Mouse (Mus musculus) cerebellum, postnatal 10 days (tissue): ENCODE measurements around the gene Rps18.
"Not testable (repeated sequence)": the region's sequence is repeated elsewhere in the genome, so short reads cannot be mapped to it uniquely, and the experiment has no call there.

ENCODE experiments used
- DNase-seq, 2 experiments: peaks; one replicate each; pipeline ENCODE4 v3.0.0; 2021; ENCODE audit warnings: mixed read lengths in 2 of 2

Rps18 gene

DNA sequence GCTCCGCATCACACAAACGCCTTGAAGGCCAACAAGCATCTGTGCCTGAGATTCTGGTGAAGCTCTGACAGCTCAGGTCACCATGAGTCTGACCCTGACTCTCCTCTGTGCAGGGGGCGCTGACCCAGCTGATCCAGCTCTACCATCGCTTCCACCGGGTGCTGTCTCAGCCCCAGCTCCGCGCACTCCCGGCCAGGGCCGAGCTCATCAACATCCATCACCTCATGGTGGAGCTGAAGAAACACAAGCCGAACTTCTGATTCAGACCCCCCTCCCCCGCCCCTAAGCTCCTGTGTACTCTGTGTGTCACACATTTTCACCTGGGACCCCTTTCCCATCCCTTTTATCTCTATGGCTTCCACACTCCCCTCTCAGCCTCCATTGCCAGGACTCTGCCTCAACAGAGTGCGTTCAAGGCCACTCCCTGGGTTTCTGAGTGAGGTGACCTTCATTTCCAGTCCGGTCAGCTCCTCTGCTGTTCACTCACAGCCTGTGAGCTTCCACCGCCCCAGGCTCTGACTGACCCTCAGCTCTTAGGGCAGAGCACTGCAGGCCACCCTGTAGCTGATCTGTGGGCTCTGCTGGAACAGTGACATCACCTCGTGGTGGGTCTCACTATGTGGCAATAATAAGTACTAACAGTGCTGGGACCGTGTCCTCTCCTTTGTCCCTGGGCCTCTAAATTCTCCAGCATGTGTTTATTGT lies 10.2 kb upstream of the Rps18 start:
- DNase-seq, result no peak

DNA sequence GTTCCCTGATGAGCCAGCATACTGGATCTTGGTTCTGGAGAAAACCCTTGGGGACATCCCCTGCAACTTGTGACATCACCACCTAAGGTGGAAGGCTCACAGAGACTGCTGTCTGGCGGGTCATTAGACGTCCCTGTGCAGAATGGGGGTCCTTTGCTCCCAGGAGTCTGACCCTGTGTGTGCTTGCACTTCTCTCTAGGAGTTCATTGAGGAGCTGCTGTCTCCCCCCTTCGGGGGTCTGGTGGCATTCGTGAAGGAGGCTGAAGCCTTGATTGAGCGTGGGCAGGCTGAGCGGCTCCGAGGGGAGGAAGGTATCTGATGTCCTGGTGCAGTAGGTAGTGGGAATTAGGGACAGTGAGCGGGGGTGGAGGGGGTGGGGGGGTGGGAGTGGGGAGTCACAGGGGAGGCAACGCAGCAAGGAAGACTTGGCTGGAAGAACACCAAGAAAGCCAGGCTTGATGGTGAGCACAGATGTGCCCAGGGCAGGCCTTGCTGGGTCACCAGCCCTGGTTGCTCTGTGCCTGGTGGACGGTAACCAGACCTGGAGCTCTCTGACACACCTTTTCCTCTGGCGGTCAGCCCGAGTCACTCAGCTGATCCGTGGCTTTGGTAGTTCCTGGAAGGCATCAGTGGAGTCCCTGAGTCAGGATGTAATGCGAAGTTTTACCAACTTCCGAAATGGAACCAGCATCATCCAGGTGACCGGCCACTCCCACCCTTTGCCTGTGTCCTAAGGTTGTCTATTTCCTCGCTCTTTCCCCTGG lies 9.5 kb upstream of the Rps18 start:
- no peak for DNase-seq

DNA sequence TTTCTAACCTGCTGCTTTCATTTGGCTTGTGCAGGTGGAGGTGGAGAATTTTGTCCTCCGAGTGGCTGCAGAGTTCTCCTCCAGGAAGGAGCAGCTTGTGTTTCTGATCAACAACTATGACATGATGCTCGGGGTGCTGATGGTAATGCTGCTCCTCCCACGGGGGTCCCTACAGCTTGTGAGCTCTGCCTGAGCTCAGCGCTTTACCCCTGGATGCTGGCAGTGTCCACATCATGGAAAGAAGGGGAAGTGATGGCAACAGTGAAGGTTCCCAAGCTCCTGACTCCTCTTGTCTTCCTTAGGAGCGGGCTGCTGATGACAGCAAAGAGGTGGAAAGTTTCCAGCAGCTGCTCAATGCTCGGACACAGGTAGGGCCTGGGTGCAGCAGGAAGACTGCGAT lies 7.1 kb upstream of the Rps18 start:
- no peak for DNase-seq

DNA sequence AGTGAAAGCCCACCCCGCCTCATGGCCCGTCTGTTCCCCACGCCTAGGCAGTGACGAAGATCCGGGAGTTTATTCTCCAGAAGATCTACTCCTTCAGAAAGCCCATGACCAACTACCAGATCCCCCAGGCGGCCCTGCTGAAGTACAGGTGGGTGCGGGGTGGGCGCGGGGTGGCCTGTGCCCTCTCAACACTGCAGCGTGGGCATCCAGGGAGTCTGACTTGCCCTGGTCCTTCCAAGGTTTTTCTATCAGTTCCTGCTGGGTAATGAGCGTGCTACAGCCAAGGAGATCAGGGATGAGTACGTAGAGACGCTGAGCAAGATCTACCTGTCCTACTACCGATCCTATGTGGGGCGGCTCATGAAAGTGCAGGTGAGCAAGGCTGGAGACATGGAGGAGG lies 4.1 kb upstream of the Rps18 start:
- DNase-seq, result no peak

DNA sequence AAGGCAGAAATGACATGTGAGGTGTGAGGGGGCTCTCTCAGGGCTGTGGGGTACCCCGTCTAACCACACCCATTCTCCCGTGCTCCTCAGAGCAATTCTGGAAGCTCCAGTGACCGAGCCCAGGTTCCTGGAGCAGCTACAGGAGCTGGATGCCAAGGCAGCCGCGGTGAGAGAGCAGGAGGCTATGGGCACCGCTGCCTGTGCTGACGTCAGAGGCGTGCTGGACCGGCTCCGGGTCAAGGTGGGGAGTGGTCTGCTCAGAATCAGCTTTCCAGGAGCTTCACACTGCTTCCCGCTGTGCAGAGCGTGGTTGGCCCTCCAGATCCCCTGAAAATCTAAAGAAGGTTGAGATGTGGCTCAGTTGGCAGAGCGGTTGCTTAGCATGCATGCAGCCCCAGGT lies 3.3 kb upstream of the Rps18 start:
- no peak for DNase-seq

DNA sequence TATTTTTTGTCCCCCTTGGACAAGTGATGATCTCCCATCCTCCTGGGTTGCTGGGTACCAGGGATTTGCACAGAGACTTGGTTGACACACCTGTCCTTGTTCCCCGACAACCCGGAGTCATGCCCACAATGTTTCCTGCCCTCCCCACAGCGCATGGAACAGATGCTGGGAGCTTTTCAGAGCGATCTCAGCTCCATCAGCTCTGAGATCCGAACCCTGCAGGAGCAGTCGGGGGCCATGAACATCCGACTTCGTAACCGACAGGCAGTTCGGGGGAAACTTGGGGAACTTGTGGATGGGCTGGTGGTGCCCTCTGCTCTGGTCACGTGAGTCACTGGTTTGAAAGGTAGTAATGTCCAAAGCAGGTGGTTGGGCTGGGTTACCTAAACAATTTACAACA lies 2.6 kb upstream of the Rps18 start:
- no peak for DNase-seq

DNA sequence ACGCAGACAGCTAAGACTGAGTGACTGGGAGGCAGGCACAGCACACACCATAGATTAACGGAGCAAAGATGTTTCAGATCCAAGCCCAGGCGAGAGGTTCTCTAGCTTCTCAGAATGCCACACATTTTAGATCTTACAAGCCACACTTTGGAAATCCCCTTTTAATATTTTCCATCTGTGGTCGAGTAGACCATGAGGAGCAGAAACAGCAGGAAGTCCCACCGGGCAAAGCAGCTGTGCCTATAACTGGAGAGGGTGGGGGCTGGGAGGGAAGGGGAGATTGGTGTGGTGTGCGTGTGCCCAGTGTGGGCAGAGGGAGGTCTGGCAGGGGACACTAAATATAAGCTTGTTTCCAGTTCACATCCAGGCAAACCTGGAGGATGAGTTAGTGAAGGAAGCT lies 1.7 kb upstream of the Rps18 start:
- DNase-seq, result no peak

DNA sequence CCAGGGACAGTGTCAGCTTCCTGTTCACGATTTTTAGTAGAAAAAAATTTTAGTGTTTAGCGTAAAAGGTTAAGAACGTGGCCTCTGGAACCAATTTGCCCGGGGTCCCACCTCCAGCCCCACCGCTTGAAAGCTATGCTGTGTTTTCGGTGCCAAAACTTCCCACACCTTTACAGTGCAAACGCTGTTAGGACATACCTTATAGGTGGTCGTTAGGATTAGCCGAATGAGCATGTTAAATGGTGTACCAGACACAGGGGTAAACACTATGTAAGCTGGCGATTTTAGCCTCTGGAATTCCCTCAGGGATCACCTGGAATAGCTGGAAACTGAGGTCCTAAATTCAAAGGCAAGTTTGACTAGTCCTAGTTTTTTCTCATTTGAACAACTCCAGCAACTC lies 535 bp upstream of the Rps18 start:
- DNase-seq, result no peak

DNA sequence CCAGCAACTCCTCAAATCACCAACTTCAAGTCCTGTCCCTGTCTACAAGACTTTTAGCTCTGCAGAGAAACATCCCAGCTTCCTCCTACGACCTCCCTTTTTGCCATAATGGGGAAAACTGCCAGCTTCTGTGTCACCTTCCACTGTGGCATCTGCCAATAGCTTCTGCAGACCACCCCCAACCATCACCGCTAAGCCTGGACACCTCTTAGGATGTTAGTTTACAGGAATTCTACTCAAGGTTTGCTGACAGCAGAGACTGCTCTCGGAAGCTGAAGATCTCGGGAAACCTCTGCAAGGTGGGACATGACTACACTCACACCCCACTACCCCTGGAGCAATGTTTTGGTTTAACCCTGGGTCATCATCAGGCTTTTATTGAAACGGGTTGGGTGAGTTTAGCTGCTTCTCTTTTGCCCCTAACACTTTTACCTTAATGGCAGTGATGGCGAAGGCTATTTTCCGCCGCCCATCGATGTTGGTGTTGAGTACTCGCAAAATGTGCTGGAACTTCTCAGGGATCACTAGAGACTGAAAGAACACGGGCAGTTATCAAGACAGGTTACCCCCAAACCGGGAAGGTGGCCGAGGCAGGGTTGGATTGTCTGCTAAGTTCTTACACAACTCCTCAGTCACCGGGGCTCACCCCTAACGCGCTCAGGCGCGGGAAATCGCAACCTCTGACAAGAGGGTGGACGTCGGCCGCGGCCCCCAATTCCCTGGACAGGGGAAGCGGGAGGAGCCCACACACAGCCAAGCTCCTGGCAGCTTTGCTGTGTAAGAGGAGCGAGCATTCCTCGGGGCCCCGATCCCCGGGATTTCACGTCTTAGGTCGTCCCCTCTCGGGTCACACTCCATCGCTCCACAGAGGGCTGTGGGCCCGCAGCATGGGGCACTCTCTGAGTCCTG lies 901 bp downstream of the Rps18 start:
- DNase-seq, result no peak

DNA sequence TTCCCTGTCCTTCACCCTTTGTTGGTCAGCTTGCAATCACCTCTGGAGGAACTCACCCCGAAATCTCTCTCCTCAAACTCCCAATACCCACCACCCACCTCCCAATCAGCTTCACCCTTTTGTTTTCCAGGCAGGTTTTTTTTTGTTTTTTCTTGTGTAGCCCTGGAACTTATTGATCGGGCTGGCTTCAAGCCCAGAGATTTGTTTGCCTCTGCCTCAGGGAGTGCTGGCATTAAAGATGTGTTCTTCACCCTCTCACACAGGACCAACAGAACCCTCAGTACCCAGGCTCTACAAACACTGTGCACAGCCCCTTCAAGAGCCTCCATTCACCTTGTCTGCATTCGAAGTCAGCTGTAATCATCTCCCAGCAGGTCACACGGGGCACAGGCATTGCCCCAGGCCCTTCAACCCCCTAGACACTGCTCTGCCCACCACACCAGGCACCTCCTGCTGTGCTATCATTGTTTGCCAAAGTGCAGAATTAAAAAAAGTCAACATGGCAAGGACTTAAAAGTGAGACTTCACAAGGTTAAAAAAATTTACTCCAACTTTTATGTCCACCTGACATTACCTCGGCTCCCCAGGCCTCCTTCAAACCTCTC lies 1.7 kb downstream of the Rps18 start:
- no peak for DNase-seq

DNA sequence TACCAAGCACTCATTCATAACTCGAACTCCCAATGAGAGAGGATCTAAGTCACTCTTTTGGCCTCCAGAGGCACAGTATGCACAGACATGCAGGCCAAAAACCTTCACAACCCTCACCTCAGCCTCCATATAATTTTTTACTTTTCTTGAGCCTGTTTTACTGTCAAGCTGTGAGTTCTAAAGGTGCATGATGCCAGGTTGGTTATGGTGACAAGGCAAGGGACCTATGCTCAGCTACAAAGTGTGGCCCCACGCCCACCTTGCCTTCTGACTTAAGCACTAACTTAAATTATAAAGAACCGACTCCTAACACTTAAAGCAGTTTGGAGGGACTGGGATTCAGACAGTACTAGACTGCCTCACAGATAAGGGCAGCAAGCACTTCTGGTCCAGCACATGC lies 2.5 kb downstream of the Rps18 start:
- DNase-seq, result no peak

DNA sequence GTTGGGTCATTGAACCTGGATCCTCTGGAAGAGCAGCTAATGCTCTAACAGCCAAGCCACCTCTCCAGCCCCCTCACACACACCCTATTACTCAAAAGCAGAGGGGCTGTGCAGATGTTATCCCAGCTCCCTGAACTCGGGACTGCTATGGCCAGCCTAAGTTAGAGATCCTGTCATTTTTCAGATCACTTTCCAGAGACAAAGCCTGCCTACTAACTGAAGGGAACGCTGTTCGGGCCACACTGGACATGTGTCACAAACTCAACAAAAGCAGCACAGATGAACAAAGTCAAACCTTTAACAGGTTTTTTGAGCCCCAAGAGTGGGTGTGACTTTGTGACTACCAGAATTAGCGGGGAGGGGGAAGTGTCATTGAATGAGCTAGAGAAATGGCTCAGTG lies 2.9 kb downstream of the Rps18 start:
- no peak for DNase-seq

DNA sequence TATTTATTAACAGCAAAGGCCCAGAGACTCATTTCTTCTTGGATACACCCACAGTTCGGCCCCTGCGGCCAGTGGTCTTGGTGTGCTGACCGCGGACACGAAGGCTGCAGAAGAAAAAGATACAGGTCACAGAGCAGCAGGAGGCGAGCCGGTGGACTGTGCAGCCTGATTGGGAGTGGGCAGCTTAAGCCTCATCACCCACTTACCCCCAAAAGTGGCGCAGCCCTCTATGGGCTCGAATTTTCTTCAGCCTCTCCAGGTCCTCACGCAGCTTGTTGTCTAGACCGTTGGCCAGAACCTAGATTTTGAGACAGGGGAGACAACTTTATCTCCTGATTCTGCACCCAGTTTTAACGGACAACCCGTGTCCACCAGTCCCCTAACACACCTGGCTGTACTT lies 3.8 kb downstream of the Rps18 start:
- not testable (repeated sequence) for DNase-seq

DNA sequence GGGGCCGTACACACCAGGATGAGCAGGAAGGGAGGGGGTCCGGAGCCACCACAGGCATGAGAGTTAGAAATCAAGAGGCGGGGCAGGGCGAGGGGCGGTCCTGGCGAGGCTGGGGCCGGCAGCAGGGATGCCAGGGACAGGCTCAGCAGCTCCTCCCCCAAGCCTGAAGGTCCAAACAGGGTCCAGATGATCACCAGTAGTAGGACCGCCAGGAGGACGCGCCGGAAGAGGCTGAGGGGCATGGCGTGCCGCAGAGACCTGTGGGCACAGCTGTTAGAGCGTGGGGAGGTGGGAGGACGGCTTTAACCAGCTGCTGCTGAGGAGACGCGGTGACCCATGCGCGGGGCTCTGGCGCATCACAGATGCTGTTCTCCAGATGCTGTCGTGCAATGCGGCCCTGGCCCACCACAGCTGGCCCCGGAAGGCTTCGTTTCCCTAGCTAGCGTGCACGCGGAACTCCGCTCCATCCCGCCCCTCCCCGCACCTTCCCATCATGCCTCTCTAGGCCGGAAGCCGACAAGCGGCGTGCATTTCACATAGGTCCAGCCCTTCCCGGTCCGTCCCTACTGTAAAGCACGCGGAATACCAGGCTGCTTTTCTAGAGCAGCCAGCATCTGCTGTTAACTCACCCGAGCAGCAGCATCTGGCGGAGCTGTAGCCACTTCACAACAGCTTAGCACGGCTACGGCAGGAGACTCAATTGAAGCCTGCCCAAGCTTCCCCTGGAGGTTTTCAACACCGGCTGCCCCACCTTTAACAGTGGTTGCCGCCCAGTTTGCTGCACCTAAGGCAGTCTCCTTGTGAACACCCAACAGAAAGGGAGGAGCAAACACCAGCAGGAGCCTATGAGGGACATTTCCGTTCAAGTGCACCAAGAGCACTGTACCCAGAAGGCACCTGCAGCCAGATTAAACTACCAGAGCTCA lies 4.5 kb downstream of the Rps18 start, which contains the start of gene B3galt4:
Gene B3galt4, minus strand, starts transcription at position 468 of the 926 bp plus-strand sequence.
- DNase-seq, result peak; percentile 91

DNA sequence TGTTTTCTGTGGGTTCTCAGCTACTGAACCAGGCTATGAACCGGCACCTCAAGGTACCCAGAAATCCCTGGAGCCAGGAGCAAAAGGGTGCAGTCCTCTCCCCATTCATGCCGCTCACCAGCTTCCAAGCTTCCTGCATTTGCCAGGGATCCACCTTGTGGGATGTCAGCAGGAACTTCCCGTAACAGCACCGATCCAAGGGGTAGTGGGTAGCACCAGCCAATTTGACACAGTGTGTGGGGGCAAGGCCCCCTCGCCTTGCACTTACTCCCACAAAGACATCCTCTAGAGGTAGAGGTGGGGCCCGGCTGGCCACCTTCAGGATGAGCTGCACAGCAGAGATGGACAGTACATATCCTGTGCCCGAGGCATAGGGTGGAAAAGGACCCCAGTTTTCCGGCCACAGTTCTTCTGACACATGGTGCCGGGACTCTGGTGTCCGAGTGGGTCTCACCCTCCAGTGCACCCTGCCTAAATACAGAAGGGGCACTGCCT lies 5.6 kb downstream of the Rps18 start:
- no peak for DNase-seq

DNA sequence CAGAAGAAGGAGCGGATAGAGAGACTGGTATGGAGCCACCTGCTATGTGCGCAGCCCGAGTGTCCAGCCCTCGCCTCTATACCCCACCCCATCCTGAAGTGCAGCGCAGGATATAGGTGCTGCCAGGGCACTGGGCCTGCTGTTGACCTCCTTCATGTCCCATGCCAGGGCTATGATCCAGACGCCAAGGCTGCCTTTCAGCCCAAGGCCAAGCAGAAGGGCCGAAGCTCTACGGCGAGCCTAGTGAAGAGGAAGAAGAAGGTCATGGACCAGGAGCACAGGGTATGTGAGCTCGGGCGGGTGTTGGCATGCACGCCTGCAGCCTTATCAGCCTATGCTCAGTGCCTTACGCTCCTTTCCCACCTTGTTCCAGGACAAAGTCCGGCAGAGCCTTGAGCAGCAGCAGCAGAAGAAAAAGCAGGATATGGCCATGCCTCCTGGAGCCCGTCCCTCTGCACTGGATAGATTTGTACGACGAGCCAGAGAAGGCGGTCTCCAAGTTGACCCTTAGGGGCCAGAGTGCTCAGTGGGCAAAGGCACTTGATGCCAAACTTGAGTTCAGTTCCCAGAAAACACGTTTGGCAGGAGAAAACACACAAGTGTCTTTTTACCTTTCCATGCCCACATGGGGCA lies 6.8 kb downstream of the Rps18 start:
- DNase-seq, result no peak

DNA sequence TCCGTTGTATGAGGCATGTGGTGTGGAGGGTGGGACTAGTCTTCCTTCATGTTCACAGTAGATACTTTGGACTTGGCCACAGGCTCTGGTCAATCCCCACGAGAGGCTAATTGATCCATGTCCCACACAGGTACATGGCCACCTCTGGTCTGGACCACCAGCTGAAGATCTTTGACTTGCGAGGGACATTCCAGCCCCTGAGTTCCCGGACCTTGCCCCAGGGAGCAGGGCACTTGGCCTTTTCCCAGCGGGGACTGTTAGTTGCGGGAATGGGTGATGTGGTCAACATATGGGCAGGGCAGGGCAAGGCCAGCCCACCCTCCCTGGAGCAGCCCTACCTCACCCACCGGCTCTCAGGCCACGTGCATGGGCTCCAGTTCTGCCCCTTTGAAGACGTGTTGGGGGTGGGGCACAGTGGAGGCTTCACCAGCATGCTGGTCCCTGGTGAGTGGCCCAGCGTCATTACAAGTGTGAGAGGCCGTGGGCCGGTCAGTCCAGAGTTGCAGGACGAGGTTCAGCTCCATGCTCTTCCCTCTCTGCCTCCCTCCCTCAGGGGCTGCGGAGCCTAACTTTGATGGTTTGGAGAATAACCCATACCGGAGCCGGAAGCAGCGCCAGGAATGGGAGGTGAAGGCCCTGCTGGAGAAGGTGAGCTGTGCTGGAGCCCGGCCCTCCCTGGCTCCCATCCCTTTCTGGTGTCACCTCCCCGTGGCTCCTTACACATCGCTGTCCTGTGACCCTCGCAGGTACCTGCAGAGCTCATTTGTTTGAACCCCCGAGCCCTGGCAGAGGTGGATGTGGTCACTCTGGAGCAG lies 7.5 kb downstream of the Rps18 start:
- no peak for DNase-seq

DNA sequence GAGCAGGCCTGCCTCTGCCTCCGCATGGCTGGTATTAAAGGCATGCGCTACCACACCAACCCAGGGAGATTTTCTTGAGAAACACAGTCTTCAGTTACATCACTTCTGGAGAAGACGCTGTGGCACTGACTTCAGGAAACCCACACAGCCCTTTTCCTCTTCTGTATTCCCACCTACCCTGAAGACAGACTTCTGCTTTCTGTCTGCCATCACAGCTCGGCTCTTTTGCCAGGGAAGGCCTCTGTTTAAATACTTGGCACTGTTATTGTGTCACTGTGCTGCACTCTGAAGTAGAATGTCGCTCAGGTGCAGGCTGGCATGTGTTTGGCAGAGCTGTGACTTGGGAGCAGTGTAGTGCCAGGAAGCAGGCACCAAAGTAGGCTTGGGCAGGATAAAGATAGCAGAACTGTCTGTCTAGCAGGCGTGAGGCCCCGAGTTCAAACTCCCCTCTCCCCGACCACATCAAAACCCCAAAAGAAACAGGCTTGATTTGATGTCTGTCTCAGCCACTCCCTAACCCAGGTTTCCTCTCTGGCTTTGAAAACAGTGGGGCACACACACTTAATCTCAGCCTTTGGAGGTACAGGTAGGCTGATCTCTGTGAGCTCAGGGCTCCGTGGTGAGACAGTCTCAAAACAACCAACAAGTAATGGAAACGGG lies 8.2 kb downstream of the Rps18 start:
- DNase-seq, result no peak

DNA sequence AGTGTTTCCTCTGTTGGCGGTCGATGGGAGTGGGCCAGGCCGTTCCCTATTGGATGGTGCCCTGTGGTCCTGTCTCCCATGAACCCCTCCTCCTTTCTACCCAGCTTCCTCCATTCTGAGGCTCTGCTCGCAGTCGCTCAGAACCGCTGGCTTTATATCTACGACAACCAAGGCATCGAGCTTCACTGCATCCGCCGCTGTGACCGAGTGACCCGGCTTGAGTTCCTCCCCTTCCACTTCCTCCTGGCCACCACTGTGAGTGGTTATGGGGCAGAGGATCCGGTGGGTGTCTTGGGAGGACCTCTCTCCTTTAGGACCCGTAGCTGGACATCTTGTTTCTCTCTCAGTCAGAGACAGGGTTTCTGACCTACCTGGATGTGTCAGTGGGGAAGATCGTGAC lies 12.3 kb downstream of the Rps18 start:
- DNase-seq, result no peak

DNA sequence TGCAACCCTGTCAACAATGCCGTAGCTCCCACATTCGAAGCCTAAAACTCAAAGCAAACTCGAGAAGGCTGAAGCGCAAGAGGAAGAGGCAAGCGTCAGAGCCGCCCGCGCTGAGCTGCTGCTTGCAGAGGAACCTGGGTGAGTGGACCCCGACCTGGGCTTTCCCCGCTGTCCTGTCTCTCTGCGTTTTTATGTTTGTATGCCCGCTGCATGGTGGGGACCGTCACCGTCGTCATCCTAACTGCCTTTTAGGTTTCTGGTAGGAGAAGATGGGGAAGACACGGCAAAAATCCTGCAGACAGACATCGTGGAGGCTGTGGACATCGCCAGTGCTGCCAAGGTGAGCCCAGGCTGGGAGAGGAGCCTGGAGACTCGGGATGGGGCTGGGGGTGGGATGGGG lies 14.4 kb downstream of the Rps18 start:
- DNase-seq, result no peak
